Mouse (Mus musculus) heart, adult 2 months (tissue): ENCODE data around the gene Mmp24. TPM values are rescaled to one million over a fixed set of nuclear protein-coding genes. Genes with fewer than 3 reads are reported as not detected.

Experiments used
- DNase-seq, 2 experiments: peaks; one replicate each; pipeline ENCODE4 v3.0.0; 2021
- H3K27ac ChIP-seq: fragments of 200-600 bp; 2 replicates; pipeline ENCODE4 v1.8.1; 2022
- H3K27me3 ChIP-seq: fragments of 200-500 bp; 2 replicates; pipeline ENCODE4 v1.6.1; 2012; ENCODE audit warnings: mild to moderate bottlenecking, low read length, inconsistent platforms, mixed read lengths; ENCODE audit not compliant: control insufficient read depth, insufficient read depth
- H3K36me3 ChIP-seq: fragments of 200-500 bp; 2 replicates; pipeline ENCODE4 v1.6.1; 2012; ENCODE audit warnings: low read length, inconsistent platforms; ENCODE audit not compliant: control insufficient read depth, insufficient read depth
- H3K4me1 ChIP-seq: fragments of 200-500 bp; 2 replicates; pipeline ENCODE4 v1.6.1; 2011; ENCODE audit warnings: low read length; ENCODE audit not compliant: control insufficient read depth, insufficient read depth
- H3K4me3 ChIP-seq: fragments of 200-600 bp; 2 replicates; pipeline ENCODE4 v1.8.1; 2022
- H3K79me2 ChIP-seq: fragments of 200-500 bp; replicated peaks from 2 replicates; pipeline ENCODE4 v1.6.1; 2012; ENCODE audit warnings: mild to moderate bottlenecking, inconsistent platforms, low read length, moderate library complexity, mixed read lengths; ENCODE audit not compliant: control insufficient read depth, insufficient read depth
- H3K9ac ChIP-seq: fragments of 200-500 bp; 2 replicates; pipeline ENCODE4 v1.6.1; 2012; ENCODE audit warnings: low read depth, mild to moderate bottlenecking, control low read depth, inconsistent platforms, low read length, mixed read lengths
- CTCF ChIP-seq: fragments of 200-600 bp; IDR thresholded peaks from 2 replicates; pipeline ENCODE4 v1.8.1; 2022; ENCODE audit warnings: antibody characterized with exemption, mild to moderate bottlenecking, moderate library complexity
- EP300 ChIP-seq: fragments of 200-500 bp; IDR thresholded peaks from 2 replicates; pipeline ENCODE4 v1.6.1; 2011; ENCODE audit warnings: low read depth, low read length, control low read depth; ENCODE audit not compliant: insufficient read depth
- POLR2A ChIP-seq: fragments of 200-500 bp; IDR thresholded peaks from 2 replicates; pipeline ENCODE4 v1.6.1; 2011; ENCODE audit warnings: mild to moderate bottlenecking, low read depth, low read length, control low read depth; ENCODE audit not compliant: insufficient read depth
- WGBS: fragments of 180-500 bp; shearing (Covaris S2); methylation state at CpG from one replicate; pipeline ENCODE4 v1.1.7; 2018; 5-methylcytosine and 5-hydroxymethylcytosine counted together
- intact Hi-C: fragments of 180-260 bp; cut with DNase I; formaldehyde crosslinking; loops from one replicate; pipeline ENCODE4 v1.15.1; 2025
- polyA plus RNA-seq: library from polyadenylated mRNA; depleted of rRNA; stranded (reverse); fragments of >200 nt; gene quantifications from 2 replicates; pipeline ENCODE4 v1.2.3, GENCODE M21; 2012
- total RNA-seq, 2 experiments: library from RNA; stranded (reverse); gene quantifications; 2 replicates each; pipeline ENCODE4 v1.2.3; 2021

The Mmp24 gene
- total and polyA plus RNA-seq, 3 experiments, result not detected

DNA sequence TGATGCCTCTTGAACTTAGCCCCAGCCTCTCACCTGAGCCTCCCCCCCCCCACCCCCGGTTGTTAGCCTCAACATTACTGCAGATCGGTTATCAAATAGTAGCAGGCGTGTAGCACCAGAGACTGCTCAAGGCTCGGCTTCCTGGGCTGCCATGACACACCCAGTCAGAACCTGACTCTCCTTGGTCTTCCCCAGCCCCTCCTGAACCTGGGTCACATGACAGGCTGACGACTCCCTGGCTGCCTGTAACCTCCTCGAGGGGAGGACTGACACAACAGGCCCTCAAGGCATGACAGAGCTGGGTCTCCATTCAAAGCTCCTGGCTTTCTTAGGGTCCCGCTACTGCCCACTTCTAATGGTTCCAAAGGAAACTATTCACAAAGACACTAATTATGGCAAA lies 74.3 kb downstream of the Mmp24 start:
- no peak overlapping the region for H3K27ac ChIP-seq
- no peak overlapping the region for H3K4me3 ChIP-seq
- no peak for DNase-seq
- no peaks in the 10 kb centered on the region for H3K36me3 ChIP-seq
- H3K79me2 ChIP-seq, result no peaks in the 10 kb centered on the region
- no peak for TF ChIP-seq POLR2A
- TF ChIP-seq EP300, result no peak
- no peak for TF ChIP-seq CTCF
- no peaks in the 10 kb centered on the region for H3K27me3 ChIP-seq
- H3K4me1 ChIP-seq, result no peaks in the 10 kb centered on the region
- WGBS, result 64% methylated on average over 7 of the region's 7 CpGs
- intact Hi-C loops, result no loop called here
- H3K9ac ChIP-seq, result no peak overlapping the region

DNA sequence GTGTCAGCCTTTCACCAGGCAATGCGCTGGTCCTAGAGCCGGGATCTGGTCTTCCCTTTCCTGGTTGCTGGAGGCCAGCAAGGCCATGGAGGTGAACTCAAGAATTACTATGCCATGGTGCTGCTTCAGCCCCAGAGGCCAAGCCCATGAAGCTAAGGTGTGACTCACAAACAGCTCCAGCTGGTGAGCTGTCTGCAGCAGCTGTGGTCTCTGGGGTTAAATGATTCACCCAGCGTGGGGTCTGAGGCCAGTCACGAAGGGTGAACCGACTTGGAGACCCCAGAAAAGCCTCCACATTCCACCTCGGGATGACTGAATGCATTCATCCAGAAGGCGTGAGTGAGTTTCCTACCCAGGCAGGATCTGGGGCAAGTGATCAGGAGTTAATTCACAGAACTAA lies 75.0 kb downstream of the Mmp24 start:
- H3K4me1 ChIP-seq, result no peaks in the 10 kb centered on the region
- no peak for DNase-seq
- 82% methylated on average over 7 of the region's 7 CpGs for WGBS
- no peaks in the 10 kb centered on the region for H3K79me2 ChIP-seq
- H3K36me3 ChIP-seq, result no peaks in the 10 kb centered on the region
- no peaks in the 10 kb centered on the region for H3K27me3 ChIP-seq
- intact Hi-C loops, result no loop called here
- H3K4me3 ChIP-seq, result no peak overlapping the region
- no peak overlapping the region for H3K9ac ChIP-seq
- TF ChIP-seq EP300 (no peak), POLR2A (no peak), CTCF (no peak)
- H3K27ac ChIP-seq, result no peak overlapping the region

- Histone ChIP-seq H3K27me3 (no peaks in the 10 kb centered on the region), H3K36me3 (no peaks in the 10 kb centered on the region), H3K4me3 (no peak overlapping the region), H3K9ac (no peak overlapping the region), H3K4me1 (no peaks in the 10 kb centered on the region), H3K79me2 (no peaks in the 10 kb centered on the region), H3K27ac (no peak overlapping the region)
- TF ChIP-seq POLR2A (no peak), CTCF (no peak), EP300 (no peak)
- intact Hi-C loops, result no loop called here
- DNase-seq, result no peak
- WGBS, result 93% methylated on average over 5 of the region's 5 CpGs
Observed at GRCm38 (mm10) chr2:155852536-155852935, 77.4 kb downstream of the Mmp24 start.

DNA sequence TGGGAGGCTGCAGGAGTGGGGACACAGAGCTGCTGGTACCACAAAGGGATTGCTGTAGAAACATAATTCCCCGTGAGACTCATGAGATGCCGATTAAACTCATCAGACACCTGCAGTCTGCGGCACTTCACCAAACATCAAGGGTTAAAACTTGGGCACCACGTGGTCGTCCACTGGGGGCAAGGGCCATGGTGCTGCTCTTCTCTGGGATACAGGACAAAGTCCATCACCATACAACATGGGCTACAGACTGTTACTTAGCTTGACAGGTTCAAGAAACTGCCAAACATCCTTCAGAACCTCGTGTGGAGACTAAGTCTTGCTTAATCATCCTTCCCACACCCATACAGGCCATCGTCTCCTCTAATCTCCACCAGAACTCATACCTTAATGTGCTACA lies 85.0 kb downstream of the Mmp24 start:
- DNase-seq, result no peak

DNA sequence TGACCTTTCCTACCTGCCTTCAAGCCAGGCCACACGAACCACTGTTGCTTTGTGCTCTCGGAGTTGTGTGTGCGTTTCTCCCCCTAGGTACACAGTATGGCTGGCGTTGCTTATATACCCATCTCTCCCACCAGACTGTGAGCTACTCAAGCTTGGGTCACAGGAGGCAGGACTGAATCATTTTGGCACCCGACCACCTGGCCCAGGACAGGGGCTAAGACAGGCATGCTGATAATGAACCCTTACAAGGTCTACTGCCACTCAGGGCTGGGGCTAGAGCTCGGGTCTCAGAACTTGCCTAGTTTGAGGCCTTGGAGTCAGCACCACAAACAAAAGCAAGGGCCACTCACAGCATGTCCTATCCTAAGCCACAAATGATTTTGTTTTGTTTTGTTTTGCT lies 86.4 kb downstream of the Mmp24 start:
- 87% methylated on average over 6 of the region's 6 CpGs for WGBS
- Histone ChIP-seq H3K4me1 (no peaks in the 10 kb centered on the region), H3K4me3 (no peak overlapping the region), H3K36me3 (no peaks in the 10 kb centered on the region), H3K27ac (no peak overlapping the region), H3K9ac (no peak overlapping the region), H3K79me2 (no peaks in the 10 kb centered on the region), H3K27me3 (no peaks in the 10 kb centered on the region)
- TF ChIP-seq CTCF, result no peak
- no peak for TF ChIP-seq EP300
- TF ChIP-seq POLR2A, result no peak
- no peak for DNase-seq
- intact Hi-C loops, result no loop called here

More for the DNA sequence above, 85.0 kb downstream of the Mmp24 start:
- intact Hi-C loops, result no loop called here
- WGBS, result 81% methylated on average over 7 of the region's 7 CpGs
- H3K27ac ChIP-seq, result no peak overlapping the region
- H3K4me3 ChIP-seq, result no peak overlapping the region
- no peaks in the 10 kb centered on the region for H3K27me3 ChIP-seq
- no peaks in the 10 kb centered on the region for H3K4me1 ChIP-seq
- TF ChIP-seq CTCF (no peak), EP300 (no peak), POLR2A (no peak)
- no peaks in the 10 kb centered on the region for H3K36me3 ChIP-seq
- H3K79me2 ChIP-seq, result no peaks in the 10 kb centered on the region
- no peak overlapping the region for H3K9ac ChIP-seq

GRCm38 (mm10) chr2:155862573-155863300 lies 87.6 kb downstream of the Mmp24 start:
- H3K36me3 ChIP-seq, result no peaks in the 10 kb centered on the region
- DNase-seq, result no peak
- H3K79me2 ChIP-seq, result no peaks in the 10 kb centered on the region
- no peak overlapping the region for H3K27ac ChIP-seq
- WGBS, result 87% methylated on average over 13 of the region's 13 CpGs
- intact Hi-C loops, result no loop called here
- no peak overlapping the region for H3K4me3 ChIP-seq
- TF ChIP-seq POLR2A (no peak), EP300 (no peak), CTCF (no peak)
- no peaks in the 10 kb centered on the region for H3K4me1 ChIP-seq
- no peaks in the 10 kb centered on the region for H3K27me3 ChIP-seq
- H3K9ac ChIP-seq, result no peak overlapping the region
